Mouse (Mus musculus) midbrain, embryonic 14.5 days (tissue): Measurements from ENCODE around the gene Ftsj1. TPM values are rescaled to one million over a fixed set of nuclear protein-coding genes. Genes with fewer than 3 reads are reported as not detected.

Source experiments
- ATAC-seq: fragments of 200-750 bp; cut with Nextera tagmentation; 2 replicates; pipeline ENCODE4 v1.8.0; 2017; ENCODE audit warnings: moderate number of reproducible peaks, moderate library complexity; ENCODE audit not compliant: low FRiP score, low TSS enrichment
- DNase-seq: peaks from one replicate; pipeline ENCODE4 v3.0.0-alpha.2; 2015
- H3K27ac ChIP-seq: fragments of 300-500 bp; sonication (generic); replicated peaks from 2 replicates; pipeline ENCODE4 v1.5.1; 2014; ENCODE audit warnings: mild to moderate bottlenecking, low read depth, low read length, moderate library complexity
- H3K27me3 ChIP-seq: fragments of 300-500 bp; sonication (generic); 2 replicates; pipeline ENCODE4 v1.6.1; 2014; ENCODE audit warnings: low read length, control low read depth, mixed read lengths; ENCODE audit not compliant: control insufficient read depth, insufficient read depth
- H3K36me3 ChIP-seq: fragments of 300-500 bp; sonication (generic); 2 replicates; pipeline ENCODE4 v1.6.1; 2014; ENCODE audit warnings: low read length, control low read depth; ENCODE audit not compliant: control insufficient read depth, insufficient read depth
- H3K4me1 ChIP-seq: fragments of 300-500 bp; sonication (generic); 2 replicates; pipeline ENCODE4 v1.6.1; 2014; ENCODE audit warnings: mild to moderate bottlenecking, antibody characterized with exemption, low read length, control low read depth; ENCODE audit not compliant: control insufficient read depth, insufficient read depth
- H3K4me2 ChIP-seq: fragments of 300-500 bp; sonication (generic); 2 replicates; pipeline ENCODE4 v1.6.1; 2014; ENCODE audit warnings: mild to moderate bottlenecking, low read length, moderate library complexity
- H3K4me3 ChIP-seq: fragments of 300-500 bp; sonication (generic); replicated peaks from 2 replicates; pipeline ENCODE4 v1.5.1; 2014; ENCODE audit warnings: low read depth, low read length
- H3K9ac ChIP-seq: fragments of 300-500 bp; sonication (generic); replicated peaks from 2 replicates; pipeline ENCODE4 v1.6.1; 2014; ENCODE audit warnings: mild to moderate bottlenecking, low read length, moderate library complexity
- H3K9me3 ChIP-seq: fragments of 300-500 bp; sonication (generic); 2 replicates; pipeline ENCODE4 v1.6.1; 2016; ENCODE audit warnings: low read length, control low read depth, mixed read lengths; ENCODE audit not compliant: control insufficient read depth
- WGBS: fragments of 180-500 bp; shearing (Covaris S2); extraction: QIAGEN DNeasy Blood & Tissue Kit; methylation state at CpG from one replicate; pipeline ENCODE4 v1.1.7; 2014; 5-methylcytosine and 5-hydroxymethylcytosine counted together
- polyA plus RNA-seq: library from polyadenylated mRNA; unstranded; fragments of >200 nt; fragmentation: Nextera tagmentation; extraction: Ambion mirVana; gene quantifications from 2 replicates; pipeline ENCODE4 v1.2.1, GENCODE M21; 2014

Ftsj1 gene
- polyA plus RNA-seq, 1 experiment from 2014 or later, result 55.4 TPM

- WGBS, result 20% methylated on average over 11 of the region's 11 CpGs
- Histone ChIP-seq H3K36me3 (0 out of 2 replicates have a peak, but pooled peaks cover 3% of the 10 kb centered on the region), H3K4me2 (peak overlapping the region; percentile 58), H3K4me3 (peak overlapping the region; percentile 52), H3K9ac (peak overlapping the region; percentile 32; the same call in 1 of the 2 replicates), H3K27me3 (no peaks in the 10 kb centered on the region), H3K9me3 (no peaks in the 10 kb centered on the region), H3K27ac (no peak overlapping the region; the same call in 1 of the 2 replicates), H3K4me1 (peaks cover 2% of the 10 kb centered on the region; the same call in 1 of the 2 replicates)
- peak; percentile 21 for DNase-seq
- ATAC-seq, result peak; percentile 5; the same call in 1 of the 2 replicates
These were observed 45.5 kb downstream of the Ftsj1 start for GRCm38 (mm10) chrX:8206694-8207197.

GRCm38 (mm10) chrX:8206015-8206693 is 46.1 kb downstream of the Ftsj1 start, which contains the start of gene Porcn:
Porcn (minus strand) TSS chrX:8206525.
- peak; percentile 90 for DNase-seq
- no peaks in the 10 kb centered on the region for H3K27me3 ChIP-seq
- peak within 1 kb of the TSS; percentile 59 for H3K9ac ChIP-seq
- H3K4me2 ChIP-seq, result peak within 1 kb of the TSS; percentile 58
- peak; percentile 97 for ATAC-seq
- H3K27ac ChIP-seq, result peak within 1 kb of the TSS; percentile 66
- 0 out of 2 replicates have a peak, but pooled peaks cover 3% of the 10 kb centered on the region for H3K36me3 ChIP-seq
- peak within 1 kb of the TSS; percentile 52 for H3K4me3 ChIP-seq
- 13% methylated on average over 45 of the region's 46 CpGs for WGBS
- H3K9me3 ChIP-seq, result no peaks in the 10 kb centered on the region
- H3K4me1 ChIP-seq, result peaks cover 2% of the 10 kb centered on the region; the same call in 1 of the 2 replicates

DNA sequence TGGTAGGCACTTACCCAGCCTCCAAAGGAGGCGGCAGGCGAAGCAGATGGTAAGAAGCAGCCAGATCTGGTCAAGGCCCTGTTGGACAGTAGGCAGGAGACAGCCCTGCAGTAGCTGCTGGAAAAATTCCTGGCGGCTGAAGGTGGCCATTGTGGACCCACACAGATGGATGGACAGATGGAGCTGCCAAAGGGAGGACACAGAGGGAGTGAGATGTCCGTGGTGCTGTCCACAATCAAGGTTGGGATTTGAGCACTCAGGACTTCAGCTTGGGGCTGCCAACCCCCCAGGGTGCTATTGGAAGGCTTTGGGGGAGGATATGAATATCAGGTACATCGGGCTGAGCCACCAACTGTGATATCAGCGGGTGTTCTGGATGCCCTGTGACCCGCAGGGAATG is 46.7 kb downstream of the Ftsj1 start:
- Histone ChIP-seq H3K4me2 (peak overlapping the region; percentile 58), H3K4me1 (peaks cover 2% of the 10 kb centered on the region; the same call in 1 of the 2 replicates), H3K4me3 (peak overlapping the region; percentile 52), H3K27ac (no peak overlapping the region), H3K27me3 (no peaks in the 10 kb centered on the region), H3K9me3 (no peaks in the 10 kb centered on the region), H3K36me3 (0 out of 2 replicates have a peak, but pooled peaks cover 3% of the 10 kb centered on the region), H3K9ac (peak overlapping the region; percentile 59; the same call in 1 of the 2 replicates)
- DNase-seq (no peak), ATAC-seq (no peak)
- WGBS, result 42% methylated on average over 7 of the region's 7 CpGs

GRCm38 (mm10) chrX:8205088-8205487 is 47.1 kb downstream of the Ftsj1 start:
- DNase-seq (no peak), ATAC-seq (no peak)
- peak overlapping the region; percentile 58 for H3K4me2 ChIP-seq
- H3K4me3 ChIP-seq, result peak overlapping the region; percentile 52; the same call in 1 of the 2 replicates
- WGBS, result 72% methylated on average over 4 of the region's 4 CpGs
- H3K4me1 ChIP-seq, result peaks cover 2% of the 10 kb centered on the region; the same call in 1 of the 2 replicates
- no peaks in the 10 kb centered on the region for H3K27me3 ChIP-seq
- no peaks in the 10 kb centered on the region for H3K9me3 ChIP-seq
- 0 out of 2 replicates have a peak, but pooled peaks cover 3% of the 10 kb centered on the region for H3K36me3 ChIP-seq
- H3K27ac ChIP-seq, result no peak overlapping the region
- no peak overlapping the region for H3K9ac ChIP-seq

DNA sequence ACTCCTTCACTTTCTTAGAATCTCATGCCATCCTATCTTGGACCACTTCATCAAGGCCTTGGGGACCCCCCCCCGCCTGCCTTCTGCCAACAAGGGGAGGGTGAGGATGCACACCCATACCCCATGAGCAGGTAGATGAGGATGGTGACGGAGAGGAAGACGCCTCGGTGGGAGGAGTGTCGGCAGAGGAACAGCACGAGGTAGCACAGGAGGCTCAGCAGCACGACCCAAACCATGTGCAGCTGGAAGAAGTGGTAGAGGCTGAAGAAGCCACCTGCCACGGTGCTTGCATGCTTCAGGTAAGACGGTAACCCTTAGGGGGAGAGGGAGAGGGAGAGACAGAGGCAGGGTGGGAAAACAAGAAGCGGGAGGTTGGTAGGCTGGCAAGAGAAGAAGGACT is 48.1 kb downstream of the Ftsj1 start:
- H3K4me3 ChIP-seq, result no peak overlapping the region
- WGBS, result 88% methylated on average over 10 of the region's 10 CpGs
- DNase-seq, result no peak

GRCm38 (mm10) chrX:8203105-8203504 is 49.1 kb downstream of the Ftsj1 start:
- ATAC-seq (no peak), DNase-seq (no peak)
- WGBS, result 90% methylated on average over 14 of the region's 14 CpGs
- H3K27ac ChIP-seq, result no peak overlapping the region
- 0 out of 2 replicates have a peak, but pooled peaks cover 6% of the 10 kb centered on the region for H3K36me3 ChIP-seq
- H3K4me2 ChIP-seq, result no peak overlapping the region
- no peak overlapping the region for H3K9ac ChIP-seq
- H3K9me3 ChIP-seq, result no peaks in the 10 kb centered on the region
- no peak overlapping the region for H3K4me3 ChIP-seq
- H3K4me1 ChIP-seq, result peaks cover 2% of the 10 kb centered on the region; the same call in 1 of the 2 replicates
- no peaks in the 10 kb centered on the region for H3K27me3 ChIP-seq

More for the DNA sequence above, 48.1 kb downstream of the Ftsj1 start:
- Histone ChIP-seq H3K9ac (no peak overlapping the region), H3K4me1 (peaks cover 2% of the 10 kb centered on the region; the same call in 1 of the 2 replicates), H3K9me3 (no peaks in the 10 kb centered on the region), H3K36me3 (0 out of 2 replicates have a peak, but pooled peaks cover 3% of the 10 kb centered on the region), H3K27me3 (no peaks in the 10 kb centered on the region), H3K4me2 (no peak overlapping the region), H3K27ac (no peak overlapping the region)
- no peak for ATAC-seq

GRCm38 (mm10) chrX:8193419-8193723 is 58.8 kb downstream of the Ftsj1 start, which contains the start of gene Ebp:
Ebp (minus strand) TSS chrX:8193512.
- Histone ChIP-seq H3K9ac (peak within 1 kb of the TSS; percentile 49; the same call in 1 of the 2 replicates), H3K4me2 (peak within 1 kb of the TSS; percentile 63), H3K27me3 (no peaks in the 10 kb centered on the region), H3K4me1 (0 out of 2 replicates have a peak, but pooled peaks cover 5% of the 10 kb centered on the region), H3K4me3 (peak within 1 kb of the TSS; percentile 49), H3K27ac (peak within 1 kb of the TSS; percentile 76), H3K9me3 (no peaks in the 10 kb centered on the region), H3K36me3 (no peaks in the 10 kb centered on the region)
- ATAC-seq (peak; percentile 60; the same call in 1 of the 2 replicates), DNase-seq (peak; percentile 13)
- 37% methylated on average over 10 of the region's 10 CpGs for WGBS

- peak; percentile 85 for DNase-seq
- Histone ChIP-seq H3K4me3 (peak overlapping the region; percentile 49), H3K9me3 (no peaks in the 10 kb centered on the region), H3K9ac (peak overlapping the region; percentile 49; the same call in 1 of the 2 replicates), H3K4me1 (0 out of 2 replicates have a peak, but pooled peaks cover 5% of the 10 kb centered on the region), H3K4me2 (peak overlapping the region; percentile 63), H3K27ac (peak overlapping the region; percentile 76), H3K27me3 (no peaks in the 10 kb centered on the region), H3K36me3 (no peaks in the 10 kb centered on the region)
- ATAC-seq, result peak; percentile 93
- 21% methylated on average over 38 of the region's 38 CpGs for WGBS
These were observed 59.4 kb downstream of the Ftsj1 start for GRCm38 (mm10) chrX:8192640-8193418.
